Mouse (Mus musculus) gonadal fat pad, adult 2 months (tissue): ENCODE measurements around the gene Immp2l. TPM values are rescaled to one million over a fixed set of nuclear protein-coding genes. Genes with fewer than 3 reads are reported as not detected.

Experiments
- DNase-seq: peaks from one replicate; pipeline ENCODE4 v3.0.0-alpha.2; 2012; ENCODE audit warnings: low read depth
- polyA plus RNA-seq: library from polyadenylated mRNA; depleted of rRNA; stranded (reverse); fragments of >200 nt; gene quantifications from 2 replicates; pipeline ENCODE4 v1.2.3, GENCODE M21; 2012

The Immp2l gene
- polyA plus RNA-seq, 1 experiment, result 8.4 TPM

GRCm38 (mm10) chr12:41520326-41520725 lies 496.4 kb downstream of the Immp2l start:
- DNase-seq, result no peak

- DNase-seq, result no peak
Observed at GRCm38 (mm10) chr12:41521671-41522070, 497.8 kb downstream of the Immp2l start.

GRCm38 (mm10) chr12:41526688-41527087 lies 502.8 kb downstream of the Immp2l start:
- no peak for DNase-seq

- no peak for DNase-seq
Observed at GRCm38 (mm10) chr12:41528410-41528809, 504.5 kb downstream of the Immp2l start.

- DNase-seq, result no peak
Observed at GRCm38 (mm10) chr12:41539989-41540388, 516.1 kb downstream of the Immp2l start.

GRCm38 (mm10) chr12:41551578-41551977 lies 527.7 kb downstream of the Immp2l start:
- no peak for DNase-seq

- DNase-seq, result no peak
Observed at GRCm38 (mm10) chr12:41557832-41558231, 533.9 kb downstream of the Immp2l start.

- no peak for DNase-seq
Observed at GRCm38 (mm10) chr12:41558956-41559735, 535.3 kb downstream of the Immp2l start.

- no peak for DNase-seq
Observed at GRCm38 (mm10) chr12:41565540-41566432, 541.9 kb downstream of the Immp2l start.

GRCm38 (mm10) chr12:41566433-41566794 lies 542.5 kb downstream of the Immp2l start:
- no peak for DNase-seq

- DNase-seq, result no peak
Observed at GRCm38 (mm10) chr12:41573754-41574153, 549.9 kb downstream of the Immp2l start.

GRCm38 (mm10) chr12:41575221-41575620 lies 551.3 kb downstream of the Immp2l start:
- DNase-seq, result no peak

- DNase-seq, result no peak
Observed at GRCm38 (mm10) chr12:41593401-41593800, 569.5 kb downstream of the Immp2l start.

- no peak for DNase-seq
Observed at GRCm38 (mm10) chr12:41594037-41594436, 570.1 kb downstream of the Immp2l start.

GRCm38 (mm10) chr12:41615271-41615670 lies 591.4 kb downstream of the Immp2l start:
- DNase-seq, result no peak

- no peak for DNase-seq
Observed at GRCm38 (mm10) chr12:41621341-41621740, 597.5 kb downstream of the Immp2l start.

GRCm38 (mm10) chr12:41643262-41643661 lies 619.4 kb downstream of the Immp2l start:
- no peak for DNase-seq

GRCm38 (mm10) chr12:41644802-41645551 lies 621.1 kb downstream of the Immp2l start:
- no peak for DNase-seq

GRCm38 (mm10) chr12:41646956-41647575 lies 623.2 kb downstream of the Immp2l start:
- no peak for DNase-seq

- DNase-seq, result no peak
Observed at GRCm38 (mm10) chr12:41647675-41648074, 623.8 kb downstream of the Immp2l start.

- no peak for DNase-seq
Observed at GRCm38 (mm10) chr12:41649826-41650541, 626.1 kb downstream of the Immp2l start.
